Mouse (Mus musculus) mesoderm, embryonic 11.5 days (tissue): ENCODE data around the gene Smim24.

Experiments used
- DNase-seq: peaks from one replicate; pipeline ENCODE4 v3.0.0-alpha.2; 2012; ENCODE audit warnings: low read depth, low spot score

The Smim24 gene

DNA sequence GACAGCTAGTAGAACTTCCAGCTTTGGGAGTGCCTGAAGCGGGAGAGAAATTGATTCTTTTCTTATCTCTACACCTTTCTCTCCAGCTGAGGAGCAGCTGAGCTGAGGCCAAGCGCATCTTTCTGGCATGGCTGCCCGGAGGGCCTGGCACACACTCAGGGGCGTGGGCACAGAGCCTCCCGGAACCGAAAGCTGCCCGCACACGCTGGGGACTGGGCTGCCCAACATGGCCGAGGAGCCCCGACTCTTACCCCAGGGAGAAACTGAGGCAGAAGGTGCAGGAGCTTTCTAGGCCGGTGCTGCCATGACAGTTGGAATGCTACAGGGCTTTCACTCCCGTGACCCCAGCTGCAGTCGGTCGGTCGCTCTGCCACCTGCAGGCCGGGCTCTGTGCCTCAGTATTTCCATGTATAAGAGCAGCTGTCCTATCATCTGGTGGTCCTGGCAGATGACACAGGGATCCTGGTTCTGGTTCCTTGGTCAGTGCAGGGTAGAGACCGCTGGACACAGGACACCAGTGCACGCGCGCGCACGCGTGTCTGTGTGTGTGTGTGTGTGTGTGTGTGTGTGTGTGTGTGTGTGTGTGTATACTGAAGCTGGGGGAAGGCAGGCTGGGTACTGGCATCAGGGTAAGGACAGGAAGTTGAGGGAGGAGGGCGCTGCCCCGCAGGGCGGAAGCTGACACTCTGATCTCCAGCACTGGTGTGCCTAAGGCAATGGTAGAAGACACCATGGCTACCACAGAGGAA, 40.9 kb downstream of the Smim24 start:
- DNase-seq = no peak

DNA sequence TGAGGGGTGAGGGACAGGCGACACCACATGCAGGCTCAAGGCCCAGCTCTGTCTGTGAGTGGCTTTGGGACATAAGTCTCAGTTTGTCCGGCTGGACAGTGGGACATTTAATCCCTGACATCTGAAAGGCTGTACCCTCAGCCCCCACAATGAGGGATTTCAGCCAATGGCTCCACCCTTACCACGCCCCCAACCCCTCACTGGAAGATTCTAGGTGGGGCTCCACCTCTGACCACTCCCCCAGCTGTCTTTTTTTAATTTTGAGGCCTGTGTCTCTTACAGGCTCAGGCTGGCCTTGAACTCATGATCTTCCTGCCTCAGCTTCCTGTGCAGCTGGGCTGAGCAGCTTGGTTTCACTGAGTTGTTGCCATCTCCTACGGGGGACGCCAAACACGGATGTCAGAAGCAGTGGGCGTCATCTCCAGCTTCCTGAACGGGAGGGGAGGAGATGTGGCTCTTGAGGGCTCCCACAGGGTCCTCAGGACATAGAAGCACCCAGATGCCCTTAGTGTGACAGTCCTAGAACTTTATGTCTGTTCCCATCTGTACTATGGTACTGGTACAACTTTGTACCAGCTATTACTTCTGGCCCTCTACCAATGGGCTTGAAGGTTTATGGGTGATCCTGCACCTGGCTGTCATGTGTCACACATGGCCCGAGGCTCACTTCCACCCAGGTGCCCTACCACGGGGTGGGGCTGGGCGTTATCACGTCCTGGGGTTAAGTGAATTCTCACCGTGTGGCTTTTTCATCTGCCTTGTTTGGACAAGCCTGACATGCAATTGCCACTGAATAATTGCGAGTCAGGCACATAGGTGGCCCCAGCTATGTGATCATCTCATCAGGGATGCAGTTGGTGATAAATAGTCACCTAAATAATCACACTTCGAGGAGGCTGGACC, 41.8 kb downstream of the Smim24 start:
- no peak for DNase-seq

DNA sequence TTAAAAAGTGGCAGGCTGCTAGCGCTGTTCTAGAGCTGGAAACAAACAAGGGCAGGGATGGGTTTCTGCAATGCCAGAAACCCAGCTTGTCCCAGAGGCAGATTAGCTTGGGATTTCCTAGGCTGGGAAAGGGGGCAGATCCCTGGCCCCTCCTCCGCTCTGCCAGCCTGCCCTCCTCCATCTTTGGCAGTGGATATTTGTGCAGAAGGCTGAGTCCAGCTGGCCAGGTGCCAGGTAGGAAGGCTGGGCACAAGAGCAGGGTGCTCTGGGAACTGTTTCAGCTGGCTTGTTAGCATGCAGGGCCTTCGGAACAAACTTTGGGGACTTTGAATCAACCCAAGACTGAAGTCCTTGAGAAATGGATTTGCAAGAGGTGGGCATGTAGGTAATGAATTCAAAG, 42.6 kb downstream of the Smim24 start:
- DNase-seq = no peak

DNA sequence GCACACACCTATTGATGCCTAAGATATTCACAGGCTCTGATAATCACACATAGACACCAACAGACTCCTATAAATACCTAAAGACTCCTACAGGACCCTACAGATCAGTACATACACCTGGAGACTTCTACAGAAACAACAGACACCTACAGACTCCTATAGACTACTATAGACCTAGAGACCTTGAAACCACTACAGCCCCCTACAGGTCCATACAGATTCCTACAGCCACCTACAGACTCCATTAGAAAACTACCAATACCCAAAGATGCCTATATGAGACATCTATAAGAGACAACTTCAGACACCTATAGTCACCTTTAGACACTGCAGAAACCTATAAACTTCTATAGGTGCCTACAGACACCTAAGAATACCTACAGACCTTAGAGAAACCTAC, 48.2 kb downstream of the Smim24 start:
- DNase-seq = no peak
